In genomic region chr3:159495243-159495801, GRCm38 (mm10) we compare ENCODE assay signal across 8 mouse cellular contexts. TPM values are rescaled to one million over a fixed set of nuclear protein-coding genes. Genes with fewer than 3 reads are reported as not detected.
DNase-seq lines count a peak whose midpoint lies in the region; ATAC-seq and TF ChIP-seq lines count a peak whose summit lies in the region.

Gene Depdc1a (plus strand): TSS chr3:159495433.

- peak; percentile 38 for TF ChIP-seq POLR2A in ES-Bruce4 (IDR thresholded peaks at IDR 0.05; ENCODE audit: insufficient read depth, low read length)

- peak; percentile 94 to 95 for DNase-seq in heart, postnatal 10 days
- peak; percentile 90 for DNase-seq in large intestine, adult 2 months (ENCODE audit: low read depth, low spot score)
- DNase-seq in liver, postnatal 0 days = peak; percentile 93
- DNase-seq in testis, postnatal 10 days (ENCODE audit: low spot score) = peak; percentile 92

- no peaks in the 10 kb centered on the region for H3K4me1 ChIP-seq in ES-Bruce4 (ENCODE audit: control insufficient read depth, insufficient read depth, low read length)
- H3K4me1 ChIP-seq in forebrain, embryonic 13.5 days = peaks cover 13% of the 10 kb centered on the region
- H3K4me1 ChIP-seq in liver, postnatal 0 days (ENCODE audit: insufficient read depth) = no peaks in the 10 kb centered on the region
- H3K4me1 ChIP-seq in neural tube, embryonic 14.5 days (ENCODE audit: control insufficient read depth, insufficient read depth, low read length) = peaks cover 4% of the 10 kb centered on the region; the same call in 1 of the 2 replicates

- no peak for TF ChIP-seq CTCF in ES-Bruce4 (IDR thresholded peaks at IDR 0.05; ENCODE audit: low read depth, low read length)
- no peak for TF ChIP-seq CTCF in liver, postnatal 0 days (IDR thresholded peaks at IDR 0.05; ENCODE audit: low read depth)

- ATAC-seq in cerebellum, adult (ENCODE audit: insufficient number of reproducible peaks, low FRiP score, low TSS enrichment) = peak; percentile 100
- ATAC-seq in forebrain, embryonic 13.5 days = peak; percentile 100
- peak; percentile 100 for ATAC-seq in liver, postnatal 0 days
- peak; percentile 100 for ATAC-seq in neural tube, embryonic 14.5 days (ENCODE audit: low read depth)

- no peak for TF ChIP-seq EP300 in ES-Bruce4 (IDR thresholded peaks at IDR 0.05; ENCODE audit: insufficient read depth, low read depth, low read length)
- no peak for TF ChIP-seq EP300 in liver, postnatal 0 days (IDR thresholded peaks at IDR 0.05; ENCODE audit: low read depth)

- H3K27me3 ChIP-seq in ES-Bruce4 (ENCODE audit: control insufficient read depth, insufficient read depth, low read length, poor library complexity, severe bottlenecking) = no peaks in the 10 kb centered on the region
- no peaks in the 10 kb centered on the region for H3K27me3 ChIP-seq in forebrain, embryonic 13.5 days
- no peaks in the 10 kb centered on the region for H3K27me3 ChIP-seq in liver, postnatal 0 days (ENCODE audit: insufficient read depth, low read length)
- H3K27me3 ChIP-seq in neural tube, embryonic 14.5 days (ENCODE audit: control insufficient read depth, insufficient read depth, low read length) = no peaks in the 10 kb centered on the region

- 0% methylated on average over 28 of the region's 28 CpGs for WGBS in forebrain, embryonic 13.5 days
- WGBS in large intestine, adult 2 months = under 1% methylated on average over 28 of the region's 28 CpGs
- WGBS in liver, postnatal 0 days (ENCODE audit: insufficient replicate concordance) = under 1% methylated on average over 28 of the region's 28 CpGs
- WGBS in neural tube, embryonic 14.5 days = 0% methylated on average over 28 of the region's 28 CpGs

- no peaks in the 10 kb centered on the region for H3K9me3 ChIP-seq in ES-Bruce4 (replicated peaks; ENCODE audit: control insufficient read depth, insufficient read depth, low read length, poor library complexity, severe bottlenecking)
- no peaks in the 10 kb centered on the region for H3K9me3 ChIP-seq in forebrain, embryonic 13.5 days (replicated peaks)
- H3K9me3 ChIP-seq in liver, postnatal 0 days (ENCODE audit: low read length) = no peaks in the 10 kb centered on the region
- no peaks in the 10 kb centered on the region for H3K9me3 ChIP-seq in neural tube, embryonic 14.5 days (ENCODE audit: control insufficient read depth, low read length)

- intact Hi-C loops in heart, postnatal 10 days (cut with DNase I) = no loop called here

- H3K4me3 ChIP-seq in ES-Bruce4 (ENCODE audit: low read depth, low read length) = peak within 1 kb of the TSS; percentile 86
- peak within 1 kb of the TSS; percentile 50 for H3K4me3 ChIP-seq in forebrain, embryonic 13.5 days
- peak within 1 kb of the TSS; percentile 63 for H3K4me3 ChIP-seq in liver, postnatal 0 days (ENCODE audit: low read depth, low read length)
- H3K4me3 ChIP-seq in neural tube, embryonic 14.5 days (ENCODE audit: low read depth, low read length) = peak within 1 kb of the TSS; percentile 39

- peak within 1 kb of the TSS; percentile 85 for H3K9ac ChIP-seq in ES-Bruce4 (ENCODE audit: low read depth, poor library complexity, severe bottlenecking)
- peak within 1 kb of the TSS; percentile 70 for H3K9ac ChIP-seq in forebrain, embryonic 13.5 days
- H3K9ac ChIP-seq in liver, postnatal 0 days (replicated peaks) = peak within 1 kb of the TSS; percentile 82
- peak within 1 kb of the TSS; percentile 58 for H3K9ac ChIP-seq in neural tube, embryonic 14.5 days (replicated peaks; ENCODE audit: low read depth, low read length)

- H3K36me3 ChIP-seq in ES-Bruce4 (ENCODE audit: control insufficient read depth, insufficient read depth, low read length, poor library complexity, severe bottlenecking) = no peaks in the 10 kb centered on the region
- peaks cover 11% of the 10 kb centered on the region for H3K36me3 ChIP-seq in forebrain, embryonic 13.5 days (ENCODE audit: poor library complexity, severe bottlenecking)
- peaks cover 3% of the 10 kb centered on the region; the same call in 1 of the 2 replicates for H3K36me3 ChIP-seq in liver, postnatal 0 days (replicated peaks; ENCODE audit: insufficient read depth, low read length)
- no peaks in the 10 kb centered on the region for H3K36me3 ChIP-seq in neural tube, embryonic 14.5 days (ENCODE audit: control insufficient read depth, insufficient read depth, low read length)

- peak within 1 kb of the TSS; percentile 65 for H3K4me2 ChIP-seq in forebrain, embryonic 13.5 days
- H3K4me2 ChIP-seq in liver, postnatal 0 days (ENCODE audit: low read depth, low read length) = peak within 1 kb of the TSS; percentile 73
- peak within 1 kb of the TSS; percentile 64 for H3K4me2 ChIP-seq in neural tube, embryonic 14.5 days (ENCODE audit: low read depth, low read length)

- no peak within 1 kb of the TSS for H3K27ac ChIP-seq in ES-Bruce4 (ENCODE audit: insufficient read depth, low read length)
- no peak within 1 kb of the TSS for H3K27ac ChIP-seq in forebrain, embryonic 13.5 days
- H3K27ac ChIP-seq in liver, postnatal 0 days (ENCODE audit: low read depth) = peak within 1 kb of the TSS; percentile 46
- no peak within 1 kb of the TSS for H3K27ac ChIP-seq in neural tube, embryonic 14.5 days (ENCODE audit: low read depth, low read length)

RNA-seq across cellular contexts. Expression of gene Depdc1a, which starts in this region (rescaled TPM):
- 38.6 and 44.5 TPM in 2 replicates for polyA plus RNA-seq in ES-Bruce4 (2011; ENCODE audit: insufficient read depth, insufficient read length, low read depth, missing spikeins)
- 19.3 and 20.5 TPM in 2 replicates for polyA plus RNA-seq in forebrain, embryonic 13.5 days (2015; fragmentation: Nextera tagmentation; extraction: Ambion mirVana)
- total RNA-seq in heart, postnatal 10 days (2021) = 1 to 10 TPM; 5.7 to 6.6 TPM
- 0.62 and 0.80 TPM in 2 replicates for polyA plus RNA-seq in large intestine, adult 2 months (2012; rRNA removed)
- 8.4 and 9.8 TPM in 2 replicates for polyA plus RNA-seq in liver, postnatal 0 days (2015; fragmentation: Nextera tagmentation; extraction: Ambion mirVana)
- polyA plus RNA-seq in neural tube, embryonic 14.5 days (2014; fragmentation: Nextera tagmentation; extraction: Ambion mirVana) = 1.8 and 4.1 TPM in 2 replicates

Comparison
In these comparisons a context has a peak if more than half of its experiments do, and no peak if none do; other contexts are left out.
1. Peak in DNase-seq in large intestine, adult 2 months; RNA of the gene not detected or under 1 TPM.